Mouse (Mus musculus): Measurements from ENCODE around the gene Tox2.

DNA sequence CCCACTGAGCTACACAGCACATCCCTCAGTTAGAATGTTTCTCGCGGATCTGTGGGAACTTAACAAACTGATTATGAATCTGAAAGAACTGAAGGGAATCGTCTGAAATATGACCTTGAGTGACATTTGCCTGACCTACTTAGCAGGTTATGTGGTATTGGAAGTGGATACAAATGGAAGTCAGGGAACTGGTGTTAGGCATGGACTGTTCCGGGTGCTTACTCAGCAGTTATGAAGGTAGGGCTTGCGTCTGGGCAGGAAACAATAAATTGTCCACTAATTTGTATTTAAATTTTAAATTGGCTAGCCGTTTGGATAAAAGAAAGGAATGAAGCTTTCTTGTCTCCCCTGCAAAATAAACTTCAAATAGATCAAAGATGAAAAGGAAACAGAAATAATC lies 10.4 kb upstream of the Tox2 start:
- TF ChIP-seq GATA1 (IDR thresholded peaks at IDR 0.05; ENCODE audit: borderline replicate concordance, low read length) (no peak), FLI1 (IDR thresholded peaks at IDR 0.05; ENCODE audit: low read length) (no peak)

All from megakaryocyte, embryonic 14.5 days (primary cell).